Mouse (Mus musculus): Measurements from ENCODE around the gene Sorcs2.

The Sorcs2 gene

DNA sequence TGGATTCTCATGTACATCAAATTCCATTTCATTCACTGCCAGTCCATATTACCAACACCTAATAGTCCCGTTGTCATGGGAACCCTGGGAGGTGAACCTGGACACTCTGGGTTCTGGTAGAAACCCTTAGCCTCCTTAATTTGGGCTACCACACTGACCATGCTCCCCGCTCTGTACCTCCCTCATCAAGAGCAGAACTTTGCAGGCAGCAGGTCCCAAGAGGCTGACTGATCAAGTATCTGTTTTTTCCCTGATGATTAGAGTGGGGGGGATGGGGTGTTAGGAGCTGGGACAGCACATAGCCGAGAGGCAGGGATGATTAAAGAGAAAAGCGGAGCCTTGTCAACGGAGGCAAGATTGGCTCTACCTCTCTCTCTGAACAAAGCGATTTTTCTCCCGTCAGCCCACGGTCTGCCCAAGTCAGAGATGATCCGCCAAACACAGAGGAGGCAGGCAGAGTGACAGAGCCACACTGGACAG, 167.6 kb downstream of the Sorcs2 start:
- DNase-seq (ENCODE audit: low read depth, low spot score), result no peak

DNA sequence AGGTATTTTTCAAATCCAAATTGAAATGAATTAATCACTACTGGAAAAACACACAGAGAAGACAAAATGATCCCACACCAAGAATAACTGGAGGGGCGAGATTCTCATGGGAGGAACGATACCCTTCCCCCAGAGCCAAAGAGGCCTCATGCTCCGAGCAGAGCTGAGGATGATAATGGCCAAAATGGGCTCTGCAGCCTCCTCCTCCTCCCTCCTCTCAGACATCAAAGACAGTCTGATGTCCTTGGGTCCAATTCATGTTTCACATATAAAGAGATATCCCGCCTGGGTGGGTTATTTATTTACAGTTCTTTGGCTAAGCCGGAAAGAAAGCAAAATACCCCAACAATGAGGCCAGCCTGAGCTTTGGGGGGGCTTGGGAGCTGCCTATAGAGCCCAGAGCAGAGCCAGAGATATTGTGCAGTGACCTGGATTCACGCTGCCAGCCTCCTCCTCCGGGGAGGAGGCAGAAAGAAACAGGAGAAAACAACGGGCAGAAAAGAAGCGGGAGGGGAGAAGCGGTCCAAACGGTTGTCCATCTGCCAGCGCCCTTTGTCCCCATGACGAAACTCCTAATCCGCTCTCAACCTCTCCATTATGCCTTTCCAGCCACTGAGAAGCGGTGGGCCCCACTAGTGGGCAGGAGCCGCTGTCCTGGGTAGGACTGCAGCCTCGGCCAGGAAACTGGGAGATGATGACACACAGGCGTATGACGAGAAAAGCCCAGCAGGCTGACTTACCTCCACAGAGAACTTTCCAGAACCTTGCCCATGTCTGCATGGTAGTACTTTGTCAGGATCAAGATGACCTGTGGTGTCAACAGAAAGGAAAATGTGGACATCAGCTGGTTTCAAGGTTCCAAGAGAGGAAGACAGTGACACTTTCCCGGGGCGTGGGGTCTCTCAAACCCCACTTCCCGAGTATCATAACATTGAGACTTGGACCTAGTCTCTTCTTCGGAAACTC, 169.3 kb downstream of the Sorcs2 start:
- no peak for DNase-seq (ENCODE audit: low read depth, low spot score)

DNA sequence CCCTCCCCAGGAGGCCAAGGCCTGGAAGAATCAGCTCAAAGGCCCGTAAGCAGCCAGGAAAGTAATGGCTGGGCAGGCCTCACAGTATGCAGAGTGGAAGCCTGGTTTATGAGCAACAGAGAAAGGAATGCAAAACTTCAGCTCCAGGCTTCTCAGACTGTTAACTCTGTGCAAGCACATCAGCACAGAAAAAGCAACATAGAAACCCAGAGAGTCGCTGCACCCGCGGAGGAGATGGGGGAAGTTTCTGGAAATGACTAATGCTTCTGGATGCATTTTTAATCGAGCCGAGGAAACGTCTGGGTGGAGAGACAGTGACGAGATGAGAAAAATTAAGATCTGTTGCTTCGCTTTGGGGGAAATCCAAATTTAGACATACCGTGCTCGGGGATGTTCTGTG, 171.6 kb downstream of the Sorcs2 start:
- no peak for DNase-seq (ENCODE audit: low read depth, low spot score)

DNA sequence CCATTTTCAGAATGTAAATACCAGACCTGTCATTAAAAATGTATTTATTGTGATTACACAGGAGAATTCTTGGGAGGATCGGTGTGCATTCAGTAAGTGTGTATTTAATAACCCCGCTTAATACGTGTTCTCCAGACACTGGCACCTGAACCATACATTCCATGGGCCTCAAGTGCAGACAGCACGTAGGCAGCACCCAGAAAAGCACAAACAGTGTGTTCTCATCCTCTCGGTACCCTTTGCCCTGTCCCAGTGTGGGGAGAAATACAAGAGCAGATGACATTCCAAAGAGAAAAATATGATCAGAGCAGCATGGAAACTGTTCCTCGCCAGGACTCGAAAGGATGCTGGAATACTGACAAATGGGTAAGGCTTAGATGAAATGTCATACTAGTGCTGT, 172.1 kb downstream of the Sorcs2 start:
- DNase-seq (ENCODE audit: low read depth, low spot score), result no peak

DNA sequence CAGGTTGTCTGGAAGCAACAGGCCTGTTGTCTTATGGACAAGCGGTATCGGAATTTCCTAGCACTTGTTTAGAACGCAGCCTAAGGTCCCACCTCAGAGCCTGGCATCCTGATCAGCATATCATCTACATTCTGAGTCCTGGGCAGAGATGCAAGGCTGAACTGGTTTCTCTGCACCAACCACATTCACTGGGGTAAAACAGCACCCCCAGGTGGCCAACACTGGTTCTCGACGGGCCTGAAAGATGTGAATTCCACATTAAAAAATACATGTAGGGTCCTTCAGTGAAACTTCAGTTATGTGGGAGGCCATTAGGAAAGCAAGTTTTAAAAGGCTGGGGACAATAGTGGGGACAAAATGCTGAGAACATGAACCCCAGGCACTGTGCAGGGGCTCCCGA, 174.2 kb downstream of the Sorcs2 start:
- DNase-seq (ENCODE audit: low read depth, low spot score), result peak; percentile 56

DNA sequence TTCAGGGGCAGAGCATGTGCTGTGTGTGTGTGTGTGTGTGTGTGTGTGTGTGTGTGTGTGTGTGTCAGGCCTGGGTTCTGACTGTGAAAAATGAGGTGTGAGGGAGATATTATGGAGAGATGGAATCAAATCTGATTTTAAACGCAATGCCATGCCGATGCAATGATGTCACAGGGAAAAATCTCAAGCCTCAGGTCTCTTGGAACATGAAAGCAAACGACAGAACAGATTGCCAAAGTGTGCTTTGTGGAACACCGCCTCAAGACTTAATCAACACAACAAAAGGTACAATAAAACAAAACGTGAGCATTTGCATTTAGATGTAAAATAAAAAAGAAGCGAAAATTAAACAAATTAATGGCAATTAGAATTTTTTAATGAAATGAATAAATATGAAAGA, 177.3 kb downstream of the Sorcs2 start:
- DNase-seq (ENCODE audit: low read depth, low spot score), result no peak

DNA sequence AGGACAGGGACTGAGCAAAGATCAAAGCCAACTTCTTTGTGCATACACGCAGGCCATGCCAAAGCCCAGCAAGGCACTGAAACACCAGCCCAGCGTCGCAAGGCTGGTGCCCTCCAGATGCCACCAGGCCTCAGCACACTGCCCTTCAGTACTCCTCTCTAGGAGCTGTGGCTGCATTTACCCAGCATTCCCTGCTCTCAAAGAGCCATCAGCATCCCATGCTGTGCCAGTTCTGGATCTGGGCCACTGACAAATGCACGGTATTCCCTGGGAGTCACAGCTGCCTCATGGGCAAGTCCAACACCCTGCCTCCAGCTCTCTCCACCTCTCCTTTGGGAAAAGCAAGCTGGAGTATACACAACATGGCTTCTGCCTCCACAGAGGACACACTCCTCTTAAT, 177.8 kb downstream of the Sorcs2 start:
- no peak for DNase-seq (ENCODE audit: low read depth, low spot score)

DNA sequence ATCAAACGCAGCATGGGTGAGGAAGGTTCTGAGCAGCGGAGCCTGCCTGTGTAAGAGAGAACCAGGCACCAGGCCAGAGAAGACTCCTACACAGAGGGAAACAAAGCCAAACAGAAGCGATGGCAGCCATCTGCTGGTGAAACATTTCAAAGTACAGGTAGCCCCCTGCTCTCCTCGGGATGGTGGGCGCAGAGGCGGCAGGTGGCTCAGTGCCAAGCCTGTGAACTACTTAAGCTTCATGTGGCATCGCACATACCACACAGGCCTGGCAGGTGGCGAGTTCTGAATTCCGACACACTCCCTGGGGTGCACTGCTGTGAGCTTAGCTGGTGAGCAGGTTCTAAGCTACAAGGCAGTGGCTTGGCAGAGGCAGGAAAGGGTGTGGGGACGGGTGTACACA, 184.6 kb downstream of the Sorcs2 start:
- DNase-seq (ENCODE audit: low read depth, low spot score), result no peak

DNA sequence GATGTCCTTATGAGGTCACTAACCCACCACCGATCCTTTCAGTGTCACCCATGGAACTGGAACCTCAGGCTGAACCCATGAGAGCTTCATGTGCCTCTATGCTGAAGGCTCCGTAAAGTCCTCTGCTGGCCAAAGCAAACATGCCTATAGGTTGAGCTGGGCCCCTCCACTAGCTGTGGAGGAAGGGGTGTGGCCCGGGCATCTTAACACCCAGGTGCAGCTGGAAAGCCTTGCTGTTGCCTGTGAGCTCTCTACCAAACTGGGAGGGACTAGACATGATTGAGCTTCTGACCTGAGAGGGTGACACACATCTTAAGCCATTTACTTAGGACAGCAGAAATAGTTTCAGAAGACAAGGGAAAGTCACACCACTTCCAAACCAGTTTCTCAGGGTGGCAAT, 189.1 kb downstream of the Sorcs2 start:
- DNase-seq (ENCODE audit: low read depth, low spot score), result no peak

DNA sequence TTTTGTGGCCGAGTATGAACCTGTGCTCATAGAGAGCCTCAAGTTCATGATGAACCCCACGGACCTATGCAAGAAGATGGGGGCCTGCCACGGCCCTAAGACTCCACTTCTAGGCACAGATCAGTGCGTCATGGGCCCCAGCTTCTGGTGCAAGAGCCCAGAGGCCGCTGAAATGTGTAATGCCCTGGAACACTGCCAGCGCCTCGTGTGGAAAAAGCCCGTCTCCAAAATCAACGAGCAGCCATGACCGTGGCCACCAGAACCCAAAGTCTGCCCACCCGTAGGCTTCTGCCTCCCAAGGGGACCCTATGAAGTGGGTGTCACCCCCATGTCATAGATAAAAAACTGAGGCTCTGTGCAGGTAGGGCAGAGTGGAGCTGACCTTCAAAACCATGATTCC, 192.5 kb downstream of the Sorcs2 start:
- no peak for DNase-seq (ENCODE audit: low read depth, low spot score)

DNA sequence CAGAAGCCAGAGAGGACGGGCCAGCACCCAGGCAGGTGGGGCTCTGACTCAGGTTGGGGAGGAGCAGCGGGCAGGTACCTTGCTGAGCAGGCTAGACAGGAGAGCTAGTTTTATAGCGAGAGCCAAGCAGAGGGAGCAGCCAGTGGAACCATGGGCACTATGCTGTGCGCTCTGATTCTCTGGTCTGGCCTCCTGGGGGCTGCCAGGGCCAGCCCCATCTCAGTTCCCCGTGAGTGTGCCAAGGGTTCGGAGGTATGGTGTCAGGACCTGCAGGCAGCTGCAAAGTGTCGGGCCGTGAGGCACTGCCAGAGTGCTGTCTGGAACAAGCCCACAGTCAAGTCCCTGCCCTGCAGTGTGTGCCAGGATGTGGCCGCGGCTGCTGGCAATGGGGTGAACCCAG, 194.0 kb downstream of the Sorcs2 start, which contains the start of gene Psapl1:
TSS of gene Psapl1 (plus strand) at position 106 of the 400 bp plus-strand sequence.
- no peak for DNase-seq (ENCODE audit: low read depth, low spot score)

DNA sequence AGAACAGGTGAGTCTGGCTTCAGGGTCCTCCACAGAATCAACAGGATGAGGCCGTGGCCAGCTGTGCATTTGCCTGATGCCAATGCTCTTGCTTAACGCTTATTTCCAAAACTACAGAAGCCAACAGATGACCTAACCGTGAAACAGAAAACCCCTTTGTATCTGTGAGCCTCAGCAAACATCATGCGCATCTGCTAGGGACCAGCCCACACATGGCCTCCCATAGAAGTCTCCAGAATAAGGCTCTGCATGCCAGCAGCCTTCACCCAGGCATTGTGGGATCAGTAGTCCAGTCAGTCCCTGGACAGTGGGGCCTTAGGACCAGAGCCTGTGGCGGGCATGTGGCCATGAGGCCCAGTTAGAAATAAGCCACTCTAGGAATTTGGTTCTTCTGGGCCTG, 194.5 kb downstream of the Sorcs2 start:
- DNase-seq (ENCODE audit: low read depth, low spot score), result no peak

DNA sequence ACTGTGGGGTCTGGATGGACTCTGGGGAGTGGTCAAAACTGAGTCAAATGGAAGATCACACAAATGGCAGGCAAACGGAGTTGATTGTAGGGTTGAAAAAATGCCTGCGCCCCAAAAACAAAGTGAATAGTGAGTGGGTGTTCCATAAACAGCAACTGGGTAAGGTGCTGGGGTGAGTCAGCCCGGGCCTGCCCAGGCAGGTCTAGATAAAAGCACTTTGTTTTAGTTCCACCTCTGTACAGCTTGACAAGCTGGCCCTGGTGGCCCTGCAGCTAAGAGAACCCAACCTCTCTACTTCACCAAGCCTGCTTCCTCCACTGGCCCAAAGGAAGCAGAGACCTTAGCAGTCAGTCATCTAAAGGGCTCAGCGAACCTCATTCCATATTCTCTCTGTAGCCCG, 195.2 kb downstream of the Sorcs2 start:
- no peak for DNase-seq (ENCODE audit: low read depth, low spot score)

DNA sequence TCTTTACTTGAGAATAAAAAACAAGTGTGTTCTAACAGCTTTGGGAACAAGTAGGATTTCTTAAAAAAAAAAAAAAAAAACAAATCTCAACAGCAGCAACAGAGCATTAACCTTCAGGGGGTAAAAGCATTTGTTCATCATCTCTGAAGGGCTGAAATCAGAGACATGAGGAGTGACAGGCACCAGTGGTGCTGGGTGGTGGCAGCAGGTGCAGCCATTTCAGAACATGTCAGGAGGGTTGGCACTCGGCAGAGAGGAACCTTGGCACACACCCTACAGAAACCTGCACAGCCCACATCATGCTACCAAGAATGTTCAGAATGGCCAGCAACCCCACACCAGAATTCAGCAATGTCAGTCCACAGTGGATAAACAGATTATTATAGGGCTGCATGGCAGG, 198.4 kb downstream of the Sorcs2 start:
- no peak for DNase-seq (ENCODE audit: low read depth, low spot score)

DNA sequence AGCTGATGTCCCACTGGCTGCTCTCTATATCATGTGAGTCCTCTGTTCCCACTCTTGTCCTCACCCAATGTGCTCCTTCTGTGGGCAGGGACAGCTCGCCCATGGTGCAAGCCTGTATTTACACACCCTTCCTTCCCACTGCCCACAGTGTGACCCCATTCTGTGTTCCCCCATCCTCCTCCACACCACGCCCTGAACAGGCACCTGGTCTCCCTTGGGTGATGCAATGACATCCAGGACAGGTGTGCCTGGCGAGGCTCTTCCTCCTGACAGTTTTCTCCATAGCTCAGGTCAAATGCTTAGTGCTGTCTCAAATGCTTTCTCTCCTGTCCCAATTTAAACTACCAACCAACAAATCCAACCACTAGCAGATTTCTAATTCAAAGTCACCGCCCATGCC, 202.5 kb downstream of the Sorcs2 start:
- DNase-seq (ENCODE audit: low read depth, low spot score), result no peak

DNA sequence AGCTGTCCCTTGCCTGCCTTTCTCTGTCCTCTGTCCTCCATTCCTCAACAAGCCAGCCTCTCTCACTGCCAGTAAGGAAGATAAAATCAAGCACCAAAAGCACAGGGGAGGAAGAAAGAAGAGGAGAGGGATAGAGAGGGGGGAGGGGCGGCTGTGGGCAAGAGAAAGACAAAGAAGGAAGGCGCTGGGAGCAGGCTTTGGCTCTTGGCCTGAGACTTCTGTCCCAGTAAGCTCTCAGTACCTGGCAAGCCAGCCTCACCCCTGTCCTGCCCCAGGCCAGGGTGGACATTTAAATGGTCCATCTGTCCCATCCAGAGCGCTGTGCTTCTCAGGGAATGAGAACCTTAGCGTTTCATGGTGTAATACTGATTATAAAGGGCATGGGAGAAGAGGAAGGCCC, 203.3 kb downstream of the Sorcs2 start:
- DNase-seq (ENCODE audit: low read depth, low spot score), result no peak

DNA sequence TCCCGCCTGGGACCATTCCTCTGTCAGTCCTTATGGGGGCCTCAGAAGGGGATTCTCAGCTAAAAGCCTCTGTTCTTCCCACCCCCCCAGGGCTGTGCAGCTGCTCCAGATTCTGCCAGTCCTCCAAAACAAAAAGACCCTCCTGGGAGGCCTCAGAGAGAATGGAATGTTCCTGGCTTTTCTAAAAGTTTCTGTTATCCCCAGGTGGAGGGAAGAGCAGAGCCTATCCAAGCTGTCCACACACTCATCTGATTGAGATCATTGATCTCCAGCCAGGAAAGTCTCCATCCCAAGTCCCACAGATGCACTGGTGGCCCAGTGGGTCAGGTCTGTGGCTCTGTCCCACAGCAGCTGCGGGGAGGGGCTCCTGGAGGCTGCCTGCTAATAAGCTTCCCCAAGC, 205.3 kb downstream of the Sorcs2 start:
- DNase-seq (ENCODE audit: low read depth, low spot score), result no peak

DNA sequence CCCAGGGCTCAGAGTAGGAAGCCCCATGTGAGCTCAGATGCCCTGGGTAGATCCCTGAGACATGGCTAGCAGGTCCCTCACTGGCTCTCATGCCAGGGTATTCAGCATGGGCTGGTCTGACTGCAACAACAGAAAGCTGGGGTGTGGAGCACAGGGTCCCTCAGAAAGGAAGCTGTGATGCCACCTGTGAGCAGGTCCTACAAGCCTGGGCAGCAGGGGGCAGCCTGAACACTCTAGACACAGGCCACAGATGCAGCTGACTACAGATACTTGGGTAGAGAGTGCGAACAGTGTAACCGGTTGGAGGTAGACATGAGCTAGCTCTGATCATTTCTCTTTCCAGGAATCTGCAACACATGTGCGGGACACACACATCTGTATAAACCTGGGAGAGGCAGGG, 206.1 kb downstream of the Sorcs2 start:
- no peak for DNase-seq (ENCODE audit: low read depth, low spot score)

DNA sequence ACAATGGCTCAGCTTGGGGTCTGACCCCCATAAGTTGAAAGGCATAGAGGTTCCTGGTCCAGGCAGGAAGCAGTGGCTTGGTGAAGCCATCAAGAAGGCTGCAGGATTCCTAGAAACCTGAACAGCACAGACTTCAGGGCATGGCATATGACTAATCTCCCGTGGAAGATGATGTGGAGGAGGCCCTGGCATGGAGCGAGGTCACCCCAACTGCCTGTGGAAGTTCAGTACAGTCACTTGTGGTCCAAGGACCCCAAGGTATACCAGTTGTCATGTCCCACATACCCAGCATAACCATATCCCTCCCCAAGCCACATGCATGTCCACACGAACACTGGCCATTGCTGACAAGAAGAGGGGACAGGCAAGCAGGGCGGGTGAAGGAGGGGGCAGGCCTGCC, 206.7 kb downstream of the Sorcs2 start:
- DNase-seq (ENCODE audit: low read depth, low spot score), result no peak

DNA sequence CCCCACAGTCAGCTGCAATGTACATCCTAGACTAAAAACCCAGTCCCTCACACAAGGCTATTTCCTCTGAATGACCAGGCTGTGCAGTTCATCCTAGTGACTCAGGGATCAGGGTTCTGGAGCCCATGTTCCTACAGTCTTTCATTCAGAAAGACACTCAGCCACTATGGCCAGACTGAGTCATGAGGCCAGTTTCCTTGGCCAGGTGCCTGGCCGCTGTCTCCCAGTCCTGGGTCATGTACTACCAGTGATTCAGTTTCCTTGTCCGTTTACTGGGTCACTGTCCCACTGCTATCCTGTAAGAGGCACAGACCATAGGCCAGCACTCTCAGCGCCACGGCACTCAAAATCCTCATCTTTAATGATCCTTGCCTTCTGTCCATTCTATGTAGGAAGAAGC, 209.6 kb downstream of the Sorcs2 start:
- no peak for DNase-seq (ENCODE audit: low read depth, low spot score)

DNA sequence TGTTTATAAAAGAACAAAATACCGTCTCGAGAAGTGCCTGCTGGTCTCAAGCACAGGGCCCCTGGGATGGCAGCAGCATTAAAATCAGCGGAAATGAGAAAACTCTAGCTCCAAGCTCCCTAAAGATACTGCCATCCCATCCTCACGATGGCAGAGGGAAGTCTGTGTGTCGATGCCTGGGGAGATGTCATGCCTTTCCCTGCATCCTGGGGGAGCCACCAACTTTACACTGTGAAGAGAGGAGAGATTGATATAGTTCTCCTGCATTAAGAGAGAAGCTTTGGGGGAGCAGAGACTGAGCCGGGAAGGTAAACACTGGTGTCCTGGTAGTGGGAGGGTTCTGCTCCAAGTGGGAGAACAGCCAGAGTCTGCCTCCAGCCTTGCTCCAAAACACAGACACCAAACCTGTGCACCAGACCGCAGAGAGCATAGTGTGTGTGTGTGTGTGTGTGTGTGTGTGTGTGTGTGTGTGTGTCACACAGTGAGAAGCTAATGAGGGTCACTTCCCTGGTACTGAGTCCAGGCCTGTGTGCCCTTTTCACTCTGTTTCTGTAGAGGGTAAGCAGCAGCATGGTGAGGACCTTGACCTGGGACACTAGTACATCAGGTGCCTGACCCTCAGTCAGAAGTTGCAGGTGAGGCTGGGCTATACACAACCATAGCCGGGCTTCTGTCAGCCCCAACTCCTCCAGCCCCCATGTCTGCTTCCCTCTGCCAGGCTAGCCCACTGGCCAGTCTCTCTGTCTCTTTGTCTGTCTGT, 211.5 kb downstream of the Sorcs2 start:
- no peak for DNase-seq (ENCODE audit: low read depth, low spot score)

DNA sequence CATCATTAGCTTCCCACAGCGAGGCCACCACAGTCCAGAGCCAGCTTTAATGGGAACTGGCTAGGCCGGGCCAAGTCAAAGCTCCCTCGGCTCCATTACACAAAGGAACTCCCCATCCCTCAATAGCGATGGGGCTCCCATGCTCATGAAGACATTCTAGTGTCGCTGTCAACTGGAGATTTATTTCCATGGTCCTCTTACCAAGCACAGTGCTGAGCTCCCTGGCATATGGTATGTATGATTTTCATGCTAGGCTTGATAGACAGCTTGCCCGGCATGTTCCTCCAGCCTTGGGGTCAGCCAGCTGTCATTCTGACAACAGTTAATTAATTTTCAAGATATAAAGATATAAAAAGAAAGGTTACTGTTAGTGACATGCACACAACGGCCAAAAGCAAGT, 215.6 kb downstream of the Sorcs2 start:
- no peak for DNase-seq (ENCODE audit: low read depth, low spot score)

DNA sequence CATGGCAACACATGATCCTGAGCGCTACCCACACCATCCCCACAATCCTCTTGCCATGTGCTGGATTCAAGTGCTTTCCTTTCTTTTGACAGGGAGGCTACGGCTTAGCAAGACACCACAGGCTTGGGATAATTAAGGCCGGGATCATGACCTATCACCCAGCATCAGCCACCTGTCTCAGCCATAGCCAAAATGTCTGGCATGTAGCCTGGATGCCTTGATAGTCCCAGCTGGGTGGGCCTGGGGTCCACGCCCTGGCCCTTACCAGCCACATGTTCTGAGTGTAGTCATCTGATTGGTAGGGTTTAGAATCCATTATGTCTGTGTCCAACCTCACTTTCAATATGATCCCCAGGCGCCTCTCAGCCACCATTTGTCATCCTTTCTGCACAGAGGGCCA, 218.2 kb downstream of the Sorcs2 start:
- DNase-seq (ENCODE audit: low read depth, low spot score), result no peak
